Mouse (Mus musculus): ENCODE measurements around the gene Fli1. TPM values are rescaled to one million over a fixed set of nuclear protein-coding genes. Genes with fewer than 3 reads are reported as not detected.

Fli1 gene
- polyA plus RNA-seq, 1 experiment from 2014 or later = 22.8 TPM

DNA sequence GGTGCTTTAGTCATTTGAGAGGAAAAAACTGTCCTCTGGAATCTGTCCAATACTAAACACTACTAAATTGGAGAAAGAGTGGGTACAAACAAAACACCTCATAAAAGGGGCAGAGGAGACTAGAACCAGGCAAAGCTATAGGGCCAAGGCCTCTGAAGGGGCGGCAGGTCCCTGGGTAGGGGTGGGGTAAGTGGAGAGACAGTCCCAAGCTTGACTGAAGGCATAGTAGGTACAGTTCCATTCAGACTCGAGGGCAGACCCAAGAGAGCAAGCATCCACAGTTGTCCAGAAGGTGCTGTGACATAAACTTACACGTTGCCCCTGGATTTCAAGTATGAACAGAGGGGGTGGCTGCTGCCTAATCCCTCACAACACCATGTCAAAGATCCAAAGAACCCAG lies 99.5 kb downstream of the Fli1 start:
- H3K36me3 ChIP-seq (ENCODE audit: control insufficient read depth, insufficient read depth, low read length) = no peaks in the 10 kb centered on the region
- no peak for DNase-seq (ENCODE audit: low spot score)
- H3K9me3 ChIP-seq (ENCODE audit: control insufficient read depth, low read length) = no peaks in the 10 kb centered on the region
- no peak overlapping the region for H3K9ac ChIP-seq (ENCODE audit: low read length)
- no peaks in the 10 kb centered on the region for H3K27me3 ChIP-seq (ENCODE audit: control insufficient read depth, insufficient read depth, low read length)
- no peaks in the 10 kb centered on the region for H3K4me1 ChIP-seq (ENCODE audit: control insufficient read depth, insufficient read depth, low read length)
- no peak for ATAC-seq (ENCODE audit: insufficient read depth, low FRiP score, low TSS enrichment)
- H3K4me3 ChIP-seq (ENCODE audit: low read depth, low read length) = no peak overlapping the region
- no peak overlapping the region for H3K27ac ChIP-seq (ENCODE audit: low read depth, low read length)
- WGBS = 81% methylated on average over 3 of the region's 3 CpGs
- H3K4me2 ChIP-seq (ENCODE audit: low read depth) = no peak overlapping the region

DNA sequence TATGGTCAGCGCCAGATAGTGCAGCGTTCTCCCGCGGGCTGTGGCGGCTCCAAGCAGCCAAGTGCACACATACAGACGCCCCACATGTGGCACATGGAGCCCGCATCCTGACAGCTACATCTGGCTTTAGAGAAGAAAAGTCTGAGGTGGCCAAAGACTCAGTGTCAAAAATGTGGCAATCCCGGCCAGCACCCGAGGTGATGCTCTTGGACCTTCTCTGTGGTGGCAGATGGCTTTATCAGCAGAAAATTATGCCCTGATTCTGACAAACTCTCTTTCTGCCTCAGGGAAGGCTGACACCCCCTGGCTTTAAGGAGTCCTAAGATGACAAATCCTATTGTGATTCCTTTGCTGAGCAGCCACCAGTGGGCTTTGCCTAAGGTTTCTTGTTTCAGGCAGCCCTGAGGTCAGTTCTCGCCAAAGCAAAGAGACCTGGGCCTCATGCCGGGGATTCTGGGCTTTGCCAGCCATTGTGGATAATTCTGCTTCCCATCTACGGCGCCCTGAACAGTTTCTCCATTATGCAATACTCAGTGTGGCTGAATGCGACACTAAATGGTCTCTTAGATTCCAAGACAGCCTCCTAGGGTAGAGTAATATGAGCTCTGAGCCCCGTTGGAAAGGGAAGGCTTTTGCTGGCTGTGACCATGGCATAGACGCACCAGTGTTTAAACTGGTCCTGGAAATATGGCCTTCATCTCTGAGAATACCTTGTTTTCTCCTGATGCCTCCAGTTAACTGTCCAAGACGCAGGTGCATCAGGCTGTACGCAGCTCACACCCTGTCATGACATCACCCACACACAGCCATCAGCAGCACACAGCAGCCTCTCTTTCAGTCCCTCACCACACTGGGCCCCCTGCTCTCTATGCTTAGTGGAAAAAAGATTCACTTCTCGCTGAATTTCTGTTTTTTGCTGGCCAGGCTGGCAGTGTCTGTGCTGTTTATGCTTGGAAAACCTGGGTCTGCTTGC lies 108.1 kb downstream of the Fli1 start:
- Histone ChIP-seq H3K27me3 (ENCODE audit: control insufficient read depth, insufficient read depth, low read length) (no peaks in the 10 kb centered on the region), H3K9ac (ENCODE audit: low read length) (no peak overlapping the region), H3K4me2 (ENCODE audit: low read depth) (no peak overlapping the region), H3K27ac (ENCODE audit: low read depth, low read length) (no peak overlapping the region), H3K4me3 (ENCODE audit: low read depth, low read length) (no peak overlapping the region), H3K9me3 (ENCODE audit: control insufficient read depth, low read length) (no peaks in the 10 kb centered on the region), H3K36me3 (ENCODE audit: control insufficient read depth, insufficient read depth, low read length) (no peaks in the 10 kb centered on the region), H3K4me1 (ENCODE audit: control insufficient read depth, insufficient read depth, low read length) (no peaks in the 10 kb centered on the region)
- no peak for ATAC-seq (ENCODE audit: insufficient read depth, low FRiP score, low TSS enrichment)
- WGBS = 81% methylated on average over 19 of the region's 19 CpGs
- DNase-seq (ENCODE audit: low spot score) = no peak

DNA sequence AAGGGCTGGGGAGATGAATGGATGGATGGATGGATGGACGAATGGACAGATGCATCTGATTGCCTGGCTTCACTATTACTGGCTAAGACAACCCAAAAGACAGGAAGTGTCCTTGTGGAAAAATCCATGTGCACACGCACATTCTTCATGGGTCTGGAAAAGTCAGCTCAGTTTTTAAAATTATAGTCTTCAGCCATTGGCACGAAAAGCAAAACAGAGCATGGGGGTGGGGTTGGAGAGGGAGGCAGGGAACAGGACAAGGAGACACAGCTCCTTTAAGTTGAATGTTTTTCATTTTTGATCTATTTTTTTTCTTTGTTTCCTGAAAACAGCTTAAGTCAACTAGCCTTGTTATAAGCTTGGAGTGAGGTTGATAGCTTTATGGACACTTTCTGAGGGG lies 111.6 kb downstream of the Fli1 start:
- no peak overlapping the region for H3K27ac ChIP-seq (ENCODE audit: low read depth, low read length)
- no peaks in the 10 kb centered on the region for H3K36me3 ChIP-seq (ENCODE audit: control insufficient read depth, insufficient read depth, low read length)
- DNase-seq (ENCODE audit: low spot score) = no peak
- H3K9me3 ChIP-seq (ENCODE audit: control insufficient read depth, low read length) = no peaks in the 10 kb centered on the region
- no peak overlapping the region for H3K4me3 ChIP-seq (ENCODE audit: low read depth, low read length)
- no peaks in the 10 kb centered on the region for H3K4me1 ChIP-seq (ENCODE audit: control insufficient read depth, insufficient read depth, low read length)
- no peak overlapping the region for H3K4me2 ChIP-seq (ENCODE audit: low read depth)
- no peaks in the 10 kb centered on the region for H3K27me3 ChIP-seq (ENCODE audit: control insufficient read depth, insufficient read depth, low read length)
- WGBS = 87% methylated on average over 3 of the region's 3 CpGs
- no peak for ATAC-seq (ENCODE audit: insufficient read depth, low FRiP score, low TSS enrichment)
- H3K9ac ChIP-seq (ENCODE audit: low read length) = no peak overlapping the region

DNA sequence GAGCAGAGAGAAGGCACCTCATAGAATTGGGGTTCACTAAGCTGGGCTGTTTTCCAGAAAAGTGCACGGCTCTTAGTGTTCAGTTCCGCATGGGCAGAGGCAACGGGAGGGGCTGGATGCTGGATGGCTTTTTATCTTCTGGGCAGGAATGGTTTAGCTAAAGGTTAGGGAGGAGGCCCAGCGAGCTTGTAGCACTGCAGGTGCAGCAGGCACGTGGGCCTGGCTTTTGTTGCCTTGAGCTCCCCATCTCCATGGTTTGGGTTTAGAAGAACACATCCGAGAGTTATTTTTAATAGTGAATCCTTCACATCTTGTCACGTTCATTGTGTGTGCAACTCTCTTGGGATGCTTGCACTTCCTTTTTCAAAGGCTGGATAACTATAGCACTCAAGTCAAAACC lies 117.3 kb downstream of the Fli1 start:
- no peak overlapping the region for H3K9ac ChIP-seq (ENCODE audit: low read length)
- 86% methylated on average over 7 of the region's 7 CpGs for WGBS
- no peaks in the 10 kb centered on the region for H3K36me3 ChIP-seq (ENCODE audit: control insufficient read depth, insufficient read depth, low read length)
- no peak overlapping the region for H3K27ac ChIP-seq (ENCODE audit: low read depth, low read length)
- no peaks in the 10 kb centered on the region for H3K4me1 ChIP-seq (ENCODE audit: control insufficient read depth, insufficient read depth, low read length)
- ATAC-seq (ENCODE audit: insufficient read depth, low FRiP score, low TSS enrichment) = no peak
- H3K4me3 ChIP-seq (ENCODE audit: low read depth, low read length) = no peak overlapping the region
- no peak for DNase-seq (ENCODE audit: low spot score)
- no peaks in the 10 kb centered on the region for H3K27me3 ChIP-seq (ENCODE audit: control insufficient read depth, insufficient read depth, low read length)
- no peaks in the 10 kb centered on the region for H3K9me3 ChIP-seq (ENCODE audit: control insufficient read depth, low read length)
- no peak overlapping the region for H3K4me2 ChIP-seq (ENCODE audit: low read depth)

DNA sequence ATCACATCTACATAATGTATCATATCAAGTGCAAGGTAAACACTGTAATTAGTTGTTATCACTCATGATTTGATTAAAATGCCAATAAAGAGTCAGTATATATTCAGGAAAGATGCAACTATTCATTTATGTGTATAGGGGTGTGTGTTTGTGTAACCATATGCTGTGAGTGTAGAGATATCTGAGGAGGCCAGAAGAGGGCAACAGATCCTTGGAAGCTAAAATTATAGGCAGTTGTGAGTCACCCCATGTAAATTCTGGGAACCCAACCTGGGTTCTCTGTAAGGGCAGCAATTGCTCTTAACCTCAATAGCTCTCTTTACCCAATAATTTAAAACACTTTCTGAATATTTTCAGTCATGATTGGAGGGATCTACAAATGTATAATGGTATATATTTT lies 122.0 kb downstream of the Fli1 start:
- H3K9ac ChIP-seq (ENCODE audit: low read length) = no peak overlapping the region
- no peak for ATAC-seq (ENCODE audit: insufficient read depth, low FRiP score, low TSS enrichment)
- no peaks in the 10 kb centered on the region for H3K9me3 ChIP-seq (ENCODE audit: control insufficient read depth, low read length)
- no peak overlapping the region for H3K4me3 ChIP-seq (ENCODE audit: low read depth, low read length)
- DNase-seq (ENCODE audit: low spot score) = no peak
- H3K27ac ChIP-seq (ENCODE audit: low read depth, low read length) = no peak overlapping the region
- no peaks in the 10 kb centered on the region for H3K27me3 ChIP-seq (ENCODE audit: control insufficient read depth, insufficient read depth, low read length)
- no peak overlapping the region for H3K4me2 ChIP-seq (ENCODE audit: low read depth)
- H3K36me3 ChIP-seq (ENCODE audit: control insufficient read depth, insufficient read depth, low read length) = no peaks in the 10 kb centered on the region
- H3K4me1 ChIP-seq (ENCODE audit: control insufficient read depth, insufficient read depth, low read length) = no peaks in the 10 kb centered on the region

DNA sequence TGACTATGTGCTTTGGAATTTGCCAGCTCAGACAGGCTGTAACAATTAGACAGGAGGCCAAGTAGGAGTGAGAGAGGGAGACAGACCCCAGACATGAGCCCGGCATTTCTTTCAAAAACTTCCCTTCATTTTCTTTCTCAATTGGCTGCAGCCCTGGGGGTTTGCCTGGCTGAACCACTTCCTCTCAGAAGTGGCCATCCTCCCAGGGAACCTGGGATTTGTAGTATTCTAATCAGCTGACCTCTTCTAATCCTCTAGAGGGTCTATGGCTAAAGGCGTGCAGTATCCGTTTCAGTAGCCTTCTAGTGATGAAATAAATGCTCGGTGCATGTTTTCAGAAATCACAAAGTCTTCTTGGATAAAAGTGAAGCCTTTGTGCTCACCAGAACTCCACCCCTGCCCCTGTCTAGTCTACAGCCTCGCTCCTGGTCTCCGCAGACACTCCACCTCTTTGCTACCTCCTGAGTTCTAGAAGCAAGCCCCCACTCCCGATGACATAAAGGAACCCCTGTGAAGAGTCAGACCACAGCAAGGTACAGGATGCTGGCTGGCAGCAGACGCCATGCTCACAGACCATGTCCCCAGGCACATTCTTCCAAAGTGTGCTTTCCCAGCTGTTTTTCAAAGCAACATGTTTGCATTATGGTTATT lies 125.1 kb downstream of the Fli1 start:
- Histone ChIP-seq H3K9me3 (ENCODE audit: control insufficient read depth, low read length) (no peaks in the 10 kb centered on the region), H3K27ac (ENCODE audit: low read depth, low read length) (no peak overlapping the region), H3K4me2 (ENCODE audit: low read depth) (no peak overlapping the region), H3K4me3 (ENCODE audit: low read depth, low read length) (no peak overlapping the region), H3K27me3 (ENCODE audit: control insufficient read depth, insufficient read depth, low read length) (no peaks in the 10 kb centered on the region), H3K36me3 (ENCODE audit: control insufficient read depth, insufficient read depth, low read length) (no peaks in the 10 kb centered on the region), H3K4me1 (ENCODE audit: control insufficient read depth, insufficient read depth, low read length) (no peaks in the 10 kb centered on the region), H3K9ac (ENCODE audit: low read length) (no peak overlapping the region)
- WGBS = 65% methylated on average over 8 of the region's 8 CpGs
- ATAC-seq (ENCODE audit: insufficient read depth, low FRiP score, low TSS enrichment) (no peak), DNase-seq (ENCODE audit: low spot score) (no peak)

DNA sequence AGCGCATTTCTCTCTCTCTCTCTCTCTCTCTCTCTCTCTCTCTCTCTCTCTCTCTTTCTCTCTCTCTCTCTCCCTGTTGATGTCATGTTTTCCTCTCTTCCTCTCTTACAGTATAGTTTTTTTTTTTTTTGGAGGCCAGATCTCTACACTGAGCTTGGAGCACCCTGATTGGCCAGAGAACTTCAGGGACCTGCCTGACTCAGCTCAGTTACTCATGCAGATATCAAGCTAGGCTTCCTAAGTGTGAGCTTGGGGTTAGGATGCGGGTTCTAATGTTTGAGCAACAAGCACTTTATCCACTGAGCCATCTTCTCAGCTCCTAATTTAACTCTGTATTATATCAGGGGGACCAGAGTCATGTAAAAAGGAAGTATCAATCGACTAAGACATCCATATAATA lies 126.7 kb downstream of the Fli1 start:
- H3K4me2 ChIP-seq (ENCODE audit: low read depth) = no peak overlapping the region
- H3K27ac ChIP-seq (ENCODE audit: low read depth, low read length) = no peak overlapping the region
- H3K4me3 ChIP-seq (ENCODE audit: low read depth, low read length) = no peak overlapping the region
- H3K4me1 ChIP-seq (ENCODE audit: control insufficient read depth, insufficient read depth, low read length) = no peaks in the 10 kb centered on the region
- H3K36me3 ChIP-seq (ENCODE audit: control insufficient read depth, insufficient read depth, low read length) = no peaks in the 10 kb centered on the region
- H3K9me3 ChIP-seq (ENCODE audit: control insufficient read depth, low read length) = no peaks in the 10 kb centered on the region
- H3K27me3 ChIP-seq (ENCODE audit: control insufficient read depth, insufficient read depth, low read length) = no peaks in the 10 kb centered on the region
- DNase-seq (ENCODE audit: low spot score) = no peak
- 97% methylated on average over 3 of the region's 3 CpGs for WGBS
- H3K9ac ChIP-seq (ENCODE audit: low read length) = no peak overlapping the region
- ATAC-seq (ENCODE audit: insufficient read depth, low FRiP score, low TSS enrichment) = no peak

DNA sequence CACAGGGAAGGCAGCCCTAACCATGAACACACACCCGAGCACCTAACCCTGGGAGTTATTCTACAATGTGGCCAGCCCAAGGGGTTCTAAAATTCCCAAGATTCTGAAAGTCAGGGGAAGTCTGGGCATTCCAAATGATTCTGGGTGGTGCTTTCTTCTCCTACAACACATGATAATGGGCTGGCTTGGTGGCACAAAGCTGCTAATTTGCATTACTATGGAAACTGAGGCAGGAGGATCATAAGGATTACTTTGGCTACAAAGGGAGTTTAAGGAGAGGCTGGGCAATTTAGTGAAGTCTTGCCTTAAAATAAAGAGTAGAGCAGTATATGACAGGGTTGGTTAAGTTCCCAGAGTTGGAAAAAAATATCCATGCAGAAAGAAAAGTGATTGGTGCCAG lies 127.7 kb downstream of the Fli1 start:
- H3K4me2 ChIP-seq (ENCODE audit: low read depth) = no peak overlapping the region
- DNase-seq (ENCODE audit: low spot score) (no peak), ATAC-seq (ENCODE audit: insufficient read depth, low FRiP score, low TSS enrichment) (no peak)
- WGBS = 52% methylated on average over 1 of the region's 1 CpGs
- no peaks in the 10 kb centered on the region for H3K36me3 ChIP-seq (ENCODE audit: control insufficient read depth, insufficient read depth, low read length)
- H3K9ac ChIP-seq (ENCODE audit: low read length) = no peak overlapping the region
- H3K4me1 ChIP-seq (ENCODE audit: control insufficient read depth, insufficient read depth, low read length) = no peaks in the 10 kb centered on the region
- no peaks in the 10 kb centered on the region for H3K27me3 ChIP-seq (ENCODE audit: control insufficient read depth, insufficient read depth, low read length)
- H3K9me3 ChIP-seq (ENCODE audit: control insufficient read depth, low read length) = no peaks in the 10 kb centered on the region
- no peak overlapping the region for H3K27ac ChIP-seq (ENCODE audit: low read depth, low read length)
- no peak overlapping the region for H3K4me3 ChIP-seq (ENCODE audit: low read depth, low read length)
